Mouse (Mus musculus): ENCODE results near the gene Nacc1. TPM values are rescaled to one million over a fixed set of nuclear protein-coding genes. Genes with fewer than 3 reads are reported as not detected.

Nacc1 gene
- polyA plus RNA-seq, 1 experiment from 2014 or later = 15.8 TPM

- H3K27me3 ChIP-seq (replicated peaks) = no peaks in the 10 kb centered on the region
- peak overlapping the region; percentile 82; the same call in 1 of the 2 replicates for H3K9ac ChIP-seq
- peak overlapping the region; percentile 99 for H3K27ac ChIP-seq
- H3K4me1 ChIP-seq = peaks cover 42% of the 10 kb centered on the region
- 2% methylated on average over 33 of the region's 33 CpGs for WGBS
- H3K36me3 ChIP-seq = no peaks in the 10 kb centered on the region
- no peaks in the 10 kb centered on the region for H3K9me3 ChIP-seq
- no peak for ATAC-seq (ENCODE audit: insufficient read depth, low FRiP score, low read depth)
- peak overlapping the region; percentile 89 for H3K4me3 ChIP-seq (replicated peaks)
- H3K4me2 ChIP-seq = peak overlapping the region; percentile 78
These were observed 27.5 kb downstream of the Nacc1 start for GRCm38 (mm10) chr8:84659936-84660818.

DNA sequence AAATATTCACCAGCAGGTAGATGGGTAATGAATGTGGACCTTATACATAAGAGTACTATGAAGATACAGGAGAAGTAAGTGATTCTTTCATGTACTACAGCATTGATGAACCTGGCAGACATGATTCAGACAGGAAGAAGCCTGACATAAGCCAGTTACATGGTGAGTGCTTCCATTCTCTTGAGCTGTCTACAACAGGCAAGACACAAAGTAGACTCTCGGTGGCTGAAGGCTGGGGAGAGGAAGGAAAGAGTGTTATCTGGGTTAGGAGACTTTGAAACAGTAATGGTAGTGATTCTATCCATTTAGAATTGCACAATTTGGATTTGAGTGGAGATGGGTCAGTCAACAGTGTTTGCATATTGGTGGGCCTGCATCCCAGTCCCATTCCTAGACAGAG, 28.7 kb downstream of the Nacc1 start:
- no peaks in the 10 kb centered on the region for H3K36me3 ChIP-seq
- no peak overlapping the region; the same call in 1 of the 2 replicates for H3K4me2 ChIP-seq
- H3K27ac ChIP-seq = peak overlapping the region; percentile 99
- ATAC-seq (ENCODE audit: insufficient read depth, low FRiP score, low read depth) = no peak
- H3K4me3 ChIP-seq (replicated peaks) = no peak overlapping the region
- peaks cover 44% of the 10 kb centered on the region for H3K4me1 ChIP-seq
- WGBS = 48% methylated on average over 1 of the region's 1 CpGs
- H3K9me3 ChIP-seq = no peaks in the 10 kb centered on the region
- no peaks in the 10 kb centered on the region for H3K27me3 ChIP-seq (replicated peaks)
- no peak overlapping the region for H3K9ac ChIP-seq

- peak overlapping the region; percentile 81; the same call in 1 of the 2 replicates for H3K4me2 ChIP-seq
- WGBS = 41% methylated on average over 4 of the region's 4 CpGs
- no peaks in the 10 kb centered on the region for H3K9me3 ChIP-seq
- H3K9ac ChIP-seq = no peak overlapping the region
- peaks cover 39% of the 10 kb centered on the region for H3K4me1 ChIP-seq
- ATAC-seq (ENCODE audit: insufficient read depth, low FRiP score, low read depth) = no peak
- H3K27me3 ChIP-seq (replicated peaks) = no peaks in the 10 kb centered on the region
- H3K36me3 ChIP-seq = no peaks in the 10 kb centered on the region
- H3K4me3 ChIP-seq (replicated peaks) = no peak overlapping the region
- H3K27ac ChIP-seq = peak overlapping the region; percentile 96
These were observed 30.0 kb downstream of the Nacc1 start for GRCm38 (mm10) chr8:84657680-84658079.

- Histone ChIP-seq H3K9ac (no peak overlapping the region), H3K9me3 (no peaks in the 10 kb centered on the region), H3K36me3 (no peaks in the 10 kb centered on the region), H3K27ac (peak overlapping the region; percentile 96), H3K4me1 (peaks cover 39% of the 10 kb centered on the region), H3K4me3 (replicated peaks) (peak overlapping the region; percentile 45), H3K27me3 (replicated peaks) (no peaks in the 10 kb centered on the region), H3K4me2 (peak overlapping the region; percentile 81)
- no peak for ATAC-seq (ENCODE audit: insufficient read depth, low FRiP score, low read depth)
These were observed 30.5 kb downstream of the Nacc1 start for GRCm38 (mm10) chr8:84657203-84657602.

GRCm38 (mm10) chr8:84656641-84657126, 31.0 kb downstream of the Nacc1 start:
- Histone ChIP-seq H3K4me3 (replicated peaks) (peak overlapping the region; percentile 45), H3K4me1 (peaks cover 39% of the 10 kb centered on the region), H3K27me3 (replicated peaks) (no peaks in the 10 kb centered on the region), H3K4me2 (peak overlapping the region; percentile 81), H3K9ac (peak overlapping the region; percentile 45; the same call in 1 of the 2 replicates), H3K9me3 (no peaks in the 10 kb centered on the region), H3K36me3 (no peaks in the 10 kb centered on the region), H3K27ac (peak overlapping the region; percentile 96)
- ATAC-seq (ENCODE audit: insufficient read depth, low FRiP score, low read depth) = peak; percentile 81
- WGBS = under 1% methylated on average over 23 of the region's 23 CpGs

- H3K27ac ChIP-seq = peak overlapping the region; percentile 96
- under 1% methylated on average over 10 of the region's 10 CpGs for WGBS
- no peak for ATAC-seq (ENCODE audit: insufficient read depth, low FRiP score, low read depth)
- peak overlapping the region; percentile 11 for H3K9ac ChIP-seq
- no peaks in the 10 kb centered on the region for H3K36me3 ChIP-seq
- peak overlapping the region; percentile 81 for H3K4me2 ChIP-seq
- H3K9me3 ChIP-seq = no peaks in the 10 kb centered on the region
- H3K4me3 ChIP-seq (replicated peaks) = peak overlapping the region; percentile 45
- H3K27me3 ChIP-seq (replicated peaks) = no peaks in the 10 kb centered on the region
- peaks cover 39% of the 10 kb centered on the region for H3K4me1 ChIP-seq
These were observed 31.5 kb downstream of the Nacc1 start for GRCm38 (mm10) chr8:84656191-84656525.

GRCm38 (mm10) chr8:84655336-84656190, 32.1 kb downstream of the Nacc1 start:
- no peaks in the 10 kb centered on the region for H3K27me3 ChIP-seq (replicated peaks)
- H3K4me2 ChIP-seq = peak overlapping the region; percentile 81
- peak overlapping the region; percentile 45 for H3K4me3 ChIP-seq (replicated peaks)
- no peaks in the 10 kb centered on the region for H3K36me3 ChIP-seq
- ATAC-seq (ENCODE audit: insufficient read depth, low FRiP score, low read depth) = peak; percentile 52
- no peaks in the 10 kb centered on the region for H3K9me3 ChIP-seq
- WGBS = 3% methylated on average over 15 of the region's 15 CpGs
- peaks cover 39% of the 10 kb centered on the region for H3K4me1 ChIP-seq
- peak overlapping the region; percentile 96 for H3K27ac ChIP-seq
- H3K9ac ChIP-seq = peak overlapping the region; percentile 11

DNA sequence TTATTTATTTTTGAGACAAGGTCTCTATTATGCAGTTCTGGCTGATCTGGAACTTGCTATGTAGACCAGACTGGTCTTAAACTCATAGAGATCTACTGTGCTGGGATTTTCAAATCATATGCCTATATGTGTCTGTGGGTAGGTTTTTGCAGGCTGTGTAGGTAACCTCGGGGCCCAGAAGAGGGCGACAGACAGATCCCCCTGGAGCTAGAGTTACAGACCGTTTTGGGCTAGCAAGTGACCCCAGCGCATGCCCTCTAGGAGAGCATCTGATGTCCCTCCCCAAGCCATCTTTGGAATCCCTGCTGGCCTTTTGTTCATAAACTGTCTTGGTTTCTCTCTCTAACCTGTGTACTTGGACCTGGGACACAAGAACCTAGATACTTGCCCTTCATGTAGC, 33.1 kb downstream of the Nacc1 start:
- no peaks in the 10 kb centered on the region for H3K27me3 ChIP-seq (replicated peaks)
- no peak overlapping the region for H3K4me2 ChIP-seq
- peaks cover 32% of the 10 kb centered on the region for H3K4me1 ChIP-seq

DNA sequence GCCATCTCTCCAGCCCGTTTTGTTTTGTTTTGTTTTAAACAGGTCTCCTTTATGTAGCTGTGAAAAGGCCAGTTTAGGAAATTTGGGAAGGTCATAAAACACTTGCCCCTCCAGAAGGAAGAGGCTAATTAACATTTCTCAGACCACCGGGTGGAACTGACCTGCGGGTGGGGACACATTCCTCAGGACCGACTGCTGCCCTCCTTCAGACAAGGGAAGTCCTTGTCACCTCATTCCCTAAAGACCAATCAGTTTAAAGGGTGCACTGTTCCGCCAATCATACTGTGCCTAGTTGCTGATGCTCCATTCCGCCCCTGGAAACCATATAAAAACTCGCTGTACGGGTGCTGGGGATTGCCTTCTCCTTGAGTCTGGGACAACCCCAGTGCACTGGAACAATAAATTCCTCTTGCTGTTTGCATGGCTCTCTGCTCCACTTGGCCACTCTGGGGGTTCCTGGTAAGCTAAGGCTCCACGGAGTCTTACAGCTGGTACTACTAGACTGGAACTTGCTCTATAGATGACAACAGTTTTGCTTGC, 34.5 kb downstream of the Nacc1 start:
- no peak for ATAC-seq (ENCODE audit: insufficient read depth, low FRiP score, low read depth)
- no peak overlapping the region for H3K4me3 ChIP-seq (replicated peaks)
- no peaks in the 10 kb centered on the region for H3K27me3 ChIP-seq (replicated peaks)
- H3K4me2 ChIP-seq = no peak overlapping the region
- H3K36me3 ChIP-seq = no peaks in the 10 kb centered on the region
- WGBS = 56% methylated on average over 9 of the region's 9 CpGs
- no peaks in the 10 kb centered on the region for H3K9me3 ChIP-seq
- no peak overlapping the region for H3K9ac ChIP-seq
- H3K4me1 ChIP-seq = peaks cover 25% of the 10 kb centered on the region
- H3K27ac ChIP-seq = no peak overlapping the region

More for the DNA sequence above, 33.1 kb downstream of the Nacc1 start:
- no peak for ATAC-seq (ENCODE audit: insufficient read depth, low FRiP score, low read depth)
- Histone ChIP-seq H3K4me3 (replicated peaks) (no peak overlapping the region), H3K27ac (peak overlapping the region; percentile 96), H3K9me3 (no peaks in the 10 kb centered on the region), H3K9ac (no peak overlapping the region), H3K36me3 (no peaks in the 10 kb centered on the region)
- WGBS = 43% methylated on average over 4 of the region's 4 CpGs

DNA sequence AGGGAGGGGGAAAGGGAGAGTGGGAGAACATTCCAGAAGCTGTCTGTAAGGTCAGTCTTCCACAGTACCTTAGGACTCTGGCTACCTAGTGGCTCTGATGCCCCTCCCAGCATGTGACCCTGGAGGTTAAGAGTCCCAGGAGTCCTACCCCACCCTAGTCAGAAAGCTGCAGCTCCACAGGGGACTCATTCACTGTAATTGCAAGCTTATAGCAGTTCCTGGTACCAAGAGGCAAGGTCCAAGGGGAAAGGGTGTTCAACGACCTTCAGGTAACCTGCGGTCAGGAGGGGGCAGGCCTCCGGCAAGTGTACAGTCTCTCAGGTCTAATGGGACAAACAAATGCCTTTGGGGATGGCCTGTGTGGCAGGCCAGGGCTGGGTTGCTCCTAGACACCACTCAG, 37.4 kb downstream of the Nacc1 start:
- Histone ChIP-seq H3K4me2 (no peak overlapping the region), H3K4me1 (peaks cover 10% of the 10 kb centered on the region), H3K9ac (no peak overlapping the region), H3K4me3 (replicated peaks) (no peak overlapping the region), H3K27ac (0 out of 2 replicates have a peak overlapping the region, but pooled peaks have one; percentile 12), H3K36me3 (no peaks in the 10 kb centered on the region), H3K9me3 (no peaks in the 10 kb centered on the region), H3K27me3 (replicated peaks) (no peaks in the 10 kb centered on the region)
- ATAC-seq (ENCODE audit: insufficient read depth, low FRiP score, low read depth) = no peak
- WGBS = 50% methylated on average over 3 of the region's 3 CpGs

DNA sequence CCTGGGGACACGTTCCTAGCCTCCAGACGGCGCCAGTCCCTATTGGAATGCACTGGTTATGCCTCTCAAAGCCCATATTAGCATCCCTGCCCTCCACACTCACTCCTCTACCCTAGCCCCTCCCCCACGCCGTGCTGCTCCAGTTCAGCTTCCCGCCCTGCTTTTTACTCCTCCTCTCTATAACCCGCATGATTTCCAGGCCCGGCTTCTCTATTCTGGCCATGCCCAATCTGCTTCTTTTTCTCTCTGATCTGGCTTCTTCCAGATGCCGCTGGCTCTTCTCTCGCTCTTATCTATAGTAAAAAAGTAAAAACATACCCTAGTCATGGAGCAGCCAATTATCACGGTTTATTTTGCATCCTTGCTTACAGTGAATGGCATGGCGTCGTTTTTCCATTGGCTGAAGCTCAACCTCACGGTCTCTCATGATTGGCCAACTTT, 40.2 kb downstream of the Nacc1 start:
- Histone ChIP-seq H3K4me3 (replicated peaks) (peak overlapping the region; percentile 12; the same call in 1 of the 2 replicates), H3K27ac (no peak overlapping the region), H3K4me1 (peaks cover 8% of the 10 kb centered on the region), H3K36me3 (no peaks in the 10 kb centered on the region), H3K27me3 (replicated peaks) (no peaks in the 10 kb centered on the region), H3K9ac (no peak overlapping the region), H3K4me2 (peak overlapping the region; percentile 45), H3K9me3 (no peaks in the 10 kb centered on the region)
- 7% methylated on average over 14 of the region's 14 CpGs for WGBS
- peak; percentile 63 for ATAC-seq (ENCODE audit: insufficient read depth, low FRiP score, low read depth)

All from stomach, embryonic 15.5 days (tissue).